Mouse (Mus musculus): ENCODE results near the gene Pof1b.

GRCm38 (mm10) chrX:112680605-112681004, 17.8 kb downstream of the Pof1b start:
- TF ChIP-seq CTCF (IDR thresholded peaks at IDR 0.05; ENCODE audit: control insufficient read depth, insufficient read depth, insufficient read length) (no peak), FOSL1 (IDR thresholded peaks at IDR 0.05; ENCODE audit: insufficient read depth, low read length, poor library complexity, severe bottlenecking) (no peak), MYOD1 (IDR thresholded peaks at IDR 0.05; ENCODE audit: control insufficient read depth, insufficient read length, low read depth) (no peak), MYOG (IDR thresholded peaks at IDR 0.05; ENCODE audit: control insufficient read depth, extremely low read depth, insufficient read length) (no peak), MAX (IDR thresholded peaks at IDR 0.05) (no peak), CEBPB (IDR thresholded peaks at IDR 0.05; ENCODE audit: low read depth) (no peak), USF1 (IDR thresholded peaks at IDR 0.05; ENCODE audit: low read depth) (no peak)

Data from C2C12 (cell line).